Mouse (Mus musculus): ENCODE results near the gene Gh. TPM values are rescaled to one million over a fixed set of nuclear protein-coding genes. Genes with fewer than 3 reads are reported as not detected.

Gene Gh
- polyA plus RNA-seq, 1 experiment from 2014 or later, result not detected

GRCm38 (mm10) chr11:106273811-106274210 lies 27.9 kb downstream of the Gh start:
- Histone ChIP-seq H3K4me1 (ENCODE audit: insufficient read depth, low read length) (peaks cover 48% of the 10 kb centered on the region), H3K36me3 (ENCODE audit: insufficient read depth, low read length) (no peaks in the 10 kb centered on the region; the same call in 1 of the 2 replicates), H3K9me3 (ENCODE audit: low read length) (no peaks in the 10 kb centered on the region), H3K9ac (replicated peaks; ENCODE audit: low read length) (no peak overlapping the region; the same call in 1 of the 2 replicates), H3K4me3 (ENCODE audit: low read length) (no peak overlapping the region), H3K27me3 (ENCODE audit: insufficient read depth, low read length) (no peaks in the 10 kb centered on the region), H3K4me2 (replicated peaks; ENCODE audit: low read depth, low read length) (peak overlapping the region; percentile 79; the same call in 1 of the 2 replicates), H3K27ac (ENCODE audit: low read length) (peak overlapping the region; percentile 91; the same call in 1 of the 2 replicates)
- 88% methylated on average over 6 of the region's 6 CpGs for WGBS
- ATAC-seq (ENCODE audit: low FRiP score, low TSS enrichment), result no peak

- Histone ChIP-seq H3K4me2 (replicated peaks; ENCODE audit: low read depth, low read length) (peak overlapping the region; percentile 79), H3K36me3 (ENCODE audit: insufficient read depth, low read length) (no peaks in the 10 kb centered on the region; the same call in 1 of the 2 replicates), H3K27me3 (ENCODE audit: insufficient read depth, low read length) (no peaks in the 10 kb centered on the region), H3K4me1 (ENCODE audit: insufficient read depth, low read length) (peaks cover 53% of the 10 kb centered on the region), H3K27ac (ENCODE audit: low read length) (peak overlapping the region; percentile 91), H3K4me3 (ENCODE audit: low read length) (peak overlapping the region; percentile 82), H3K9me3 (ENCODE audit: low read length) (no peaks in the 10 kb centered on the region), H3K9ac (replicated peaks; ENCODE audit: low read length) (peak overlapping the region; percentile 78)
- 11% methylated on average over 16 of the region's 16 CpGs for WGBS
- peak; percentile 11; the same call in 1 of the 2 replicates for ATAC-seq (ENCODE audit: low FRiP score, low TSS enrichment)
These were observed 28.4 kb downstream of the Gh start for GRCm38 (mm10) chr11:106273311-106273684.

DNA sequence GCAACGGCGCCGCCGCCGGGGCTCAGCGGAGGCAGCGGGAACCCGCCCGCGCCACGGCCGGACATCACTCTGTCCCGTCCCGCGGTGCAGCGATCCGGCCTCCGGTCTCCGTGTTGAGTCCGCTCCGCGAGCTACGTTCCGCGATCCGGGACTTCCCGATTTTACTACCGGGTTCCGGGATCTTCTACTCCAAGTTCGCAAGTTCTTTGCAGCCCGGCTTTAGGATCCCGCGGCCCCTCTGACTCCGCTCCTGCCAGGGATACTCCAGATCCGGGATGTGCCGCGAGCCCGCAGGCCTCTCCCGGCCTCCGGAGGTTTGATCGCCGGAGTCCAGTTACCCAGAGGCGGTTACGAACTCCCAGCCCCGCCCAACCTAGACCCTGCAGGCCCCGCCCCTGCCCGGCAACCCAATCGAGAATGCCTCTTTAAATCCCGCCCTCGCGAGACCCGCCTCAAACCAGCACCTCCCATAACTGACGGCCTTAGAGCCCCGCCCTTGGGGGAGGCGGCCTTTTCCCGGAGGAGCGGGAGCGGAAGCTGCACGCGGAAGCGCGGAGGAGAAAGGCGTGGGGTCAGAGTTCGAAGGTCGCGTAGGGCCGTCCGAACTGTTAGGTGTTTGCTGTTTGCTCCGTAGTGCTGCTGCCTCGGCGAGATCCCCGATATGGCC lies 28.9 kb downstream of the Gh start, which contains the start of gene Smarcd2:
TSS of gene Smarcd2 (minus strand) at position 329 of the 667 bp plus-strand sequence.
- Histone ChIP-seq H3K4me1 (ENCODE audit: insufficient read depth, low read length) (peaks cover 58% of the 10 kb centered on the region), H3K36me3 (ENCODE audit: insufficient read depth, low read length) (no peaks in the 10 kb centered on the region; the same call in 1 of the 2 replicates), H3K9me3 (ENCODE audit: low read length) (no peaks in the 10 kb centered on the region), H3K27ac (ENCODE audit: low read length) (peak within 1 kb of the TSS; percentile 97), H3K4me2 (replicated peaks; ENCODE audit: low read depth, low read length) (peak within 1 kb of the TSS; percentile 79), H3K9ac (replicated peaks; ENCODE audit: low read length) (peak within 1 kb of the TSS; percentile 99), H3K4me3 (ENCODE audit: low read length) (peak within 1 kb of the TSS; percentile 82), H3K27me3 (ENCODE audit: insufficient read depth, low read length) (no peaks in the 10 kb centered on the region)
- ATAC-seq (ENCODE audit: low FRiP score, low TSS enrichment), result peak; percentile 93
- under 1% methylated on average over 60 of the region's 72 CpGs for WGBS

DNA sequence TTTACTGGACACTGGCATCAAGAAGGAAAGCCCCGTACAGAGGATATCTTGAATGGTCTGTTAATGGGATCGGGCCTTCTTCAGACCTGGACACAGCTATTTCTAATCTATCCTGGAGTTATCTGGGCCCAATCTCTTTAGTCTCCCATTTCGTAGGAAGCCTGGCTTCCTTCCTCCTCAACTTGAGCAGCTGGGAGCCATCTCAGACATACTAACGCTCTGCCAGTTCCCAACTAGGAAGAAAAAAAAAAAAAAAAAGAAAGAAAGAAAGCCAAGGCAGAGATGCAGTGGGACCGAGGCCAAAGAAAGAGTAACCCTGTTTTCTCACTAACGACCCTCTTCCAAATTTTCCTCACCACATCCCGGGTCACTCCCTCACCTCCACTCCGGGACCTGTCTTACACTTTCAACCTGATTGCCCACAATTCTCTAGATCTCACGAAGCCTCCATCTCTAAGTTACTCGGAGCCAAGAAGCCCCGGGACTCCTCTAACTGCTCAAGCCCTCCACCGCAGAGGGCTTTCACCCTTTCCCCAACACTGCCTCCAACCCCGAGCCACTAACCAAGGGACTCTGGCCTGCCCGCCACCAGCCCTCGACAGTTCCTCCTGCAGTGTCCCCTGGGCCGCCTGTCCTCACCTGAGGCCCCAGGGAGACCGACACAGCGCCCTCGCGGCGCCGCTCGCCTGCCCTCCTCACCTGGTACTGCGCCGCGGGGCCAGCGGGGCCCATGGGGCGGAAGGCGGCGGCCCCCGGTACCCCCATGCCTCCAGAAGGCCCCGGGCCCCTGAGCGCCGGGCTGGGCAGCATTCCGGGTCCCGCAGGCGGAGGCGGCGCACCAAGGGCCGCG lies 29.6 kb downstream of the Gh start:
- peaks cover 5% of the 10 kb centered on the region; the same call in 1 of the 2 replicates for H3K36me3 ChIP-seq (ENCODE audit: insufficient read depth, low read length)
- H3K9ac ChIP-seq (replicated peaks; ENCODE audit: low read length), result peak overlapping the region; percentile 99
- no peaks in the 10 kb centered on the region for H3K9me3 ChIP-seq (ENCODE audit: low read length)
- H3K27me3 ChIP-seq (ENCODE audit: insufficient read depth, low read length), result no peaks in the 10 kb centered on the region
- WGBS, result under 1% methylated on average over 32 of the region's 41 CpGs
- ATAC-seq (ENCODE audit: low FRiP score, low TSS enrichment), result peak; percentile 43
- peaks cover 65% of the 10 kb centered on the region for H3K4me1 ChIP-seq (ENCODE audit: insufficient read depth, low read length)
- peak overlapping the region; percentile 79 for H3K4me2 ChIP-seq (replicated peaks; ENCODE audit: low read depth, low read length)
- H3K4me3 ChIP-seq (ENCODE audit: low read length), result peak overlapping the region; percentile 82
- H3K27ac ChIP-seq (ENCODE audit: low read length), result peak overlapping the region; percentile 97

GRCm38 (mm10) chr11:106271131-106271793 lies 30.4 kb downstream of the Gh start:
- Histone ChIP-seq H3K36me3 (ENCODE audit: insufficient read depth, low read length) (peaks cover 13% of the 10 kb centered on the region), H3K9me3 (ENCODE audit: low read length) (no peaks in the 10 kb centered on the region), H3K4me1 (ENCODE audit: insufficient read depth, low read length) (peaks cover 64% of the 10 kb centered on the region), H3K27ac (ENCODE audit: low read length) (peak overlapping the region; percentile 97), H3K9ac (replicated peaks; ENCODE audit: low read length) (peak overlapping the region; percentile 99), H3K4me2 (replicated peaks; ENCODE audit: low read depth, low read length) (peak overlapping the region; percentile 79), H3K27me3 (ENCODE audit: insufficient read depth, low read length) (no peaks in the 10 kb centered on the region), H3K4me3 (ENCODE audit: low read length) (peak overlapping the region; percentile 82)
- 17% methylated on average over 5 of the region's 5 CpGs for WGBS
- no peak for ATAC-seq (ENCODE audit: low FRiP score, low TSS enrichment)

DNA sequence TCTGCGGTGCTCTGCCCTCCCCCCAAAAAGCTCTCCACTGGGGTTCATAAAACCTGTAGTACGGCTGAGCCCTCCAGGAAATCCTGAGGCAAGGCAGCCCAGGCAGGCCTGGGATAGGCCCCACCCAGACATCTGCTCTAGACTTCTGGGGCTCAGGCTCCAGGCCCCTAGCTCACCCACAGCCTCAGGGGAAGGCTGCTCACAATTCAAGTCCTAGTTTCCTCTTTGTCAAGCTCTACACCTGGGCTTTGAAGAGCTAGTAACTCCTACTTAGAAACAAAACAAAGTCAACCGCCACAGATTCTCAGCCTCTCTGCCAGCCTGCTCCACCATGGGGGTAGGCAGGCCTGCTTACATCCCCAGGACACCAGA lies 32.6 kb downstream of the Gh start:
- no peaks in the 10 kb centered on the region for H3K9me3 ChIP-seq (ENCODE audit: low read length)
- no peaks in the 10 kb centered on the region for H3K27me3 ChIP-seq (ENCODE audit: insufficient read depth, low read length)
- peaks cover 46% of the 10 kb centered on the region for H3K4me1 ChIP-seq (ENCODE audit: insufficient read depth, low read length)
- H3K9ac ChIP-seq (replicated peaks; ENCODE audit: low read length), result peak overlapping the region; percentile 40
- peaks cover 35% of the 10 kb centered on the region for H3K36me3 ChIP-seq (ENCODE audit: insufficient read depth, low read length)
- H3K4me3 ChIP-seq (ENCODE audit: low read length), result peak overlapping the region; percentile 7
- WGBS, result 12% methylated on average over 3 of the region's 3 CpGs
- ATAC-seq (ENCODE audit: low FRiP score, low TSS enrichment), result no peak
- peak overlapping the region; percentile 36 for H3K4me2 ChIP-seq (replicated peaks; ENCODE audit: low read depth, low read length)
- H3K27ac ChIP-seq (ENCODE audit: low read length), result peak overlapping the region; percentile 85

- Histone ChIP-seq H3K4me1 (ENCODE audit: insufficient read depth, low read length) (peaks cover 45% of the 10 kb centered on the region), H3K4me2 (replicated peaks; ENCODE audit: low read depth, low read length) (peak overlapping the region; percentile 36), H3K9me3 (ENCODE audit: low read length) (no peaks in the 10 kb centered on the region), H3K27ac (ENCODE audit: low read length) (peak overlapping the region; percentile 85), H3K4me3 (ENCODE audit: low read length) (peak overlapping the region; percentile 7), H3K27me3 (ENCODE audit: insufficient read depth, low read length) (no peaks in the 10 kb centered on the region), H3K9ac (replicated peaks; ENCODE audit: low read length) (peak overlapping the region; percentile 40), H3K36me3 (ENCODE audit: insufficient read depth, low read length) (peaks cover 40% of the 10 kb centered on the region)
- WGBS, result 36% methylated on average over 8 of the region's 8 CpGs
- no peak for ATAC-seq (ENCODE audit: low FRiP score, low TSS enrichment)
These were observed 33.2 kb downstream of the Gh start for GRCm38 (mm10) chr11:106268326-106269059.

DNA sequence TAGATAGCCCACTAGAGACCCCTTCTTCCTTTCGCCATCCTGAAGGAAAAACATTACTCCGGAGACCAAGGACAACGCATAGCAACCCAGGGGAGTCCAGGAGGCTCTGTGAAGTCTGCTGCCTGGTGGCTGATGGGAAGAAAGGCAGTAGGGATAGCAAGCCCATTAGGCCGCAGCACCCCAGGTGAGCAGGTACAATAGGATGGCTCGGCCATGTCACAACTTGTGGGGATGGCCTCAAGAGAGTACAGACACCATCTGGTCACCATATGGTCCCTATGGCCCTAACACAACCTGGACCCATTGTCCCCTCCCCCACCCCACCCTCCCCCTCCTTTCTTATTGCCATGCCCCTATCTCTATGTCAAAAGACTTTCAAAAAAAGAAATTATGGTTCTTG lies 33.8 kb downstream of the Gh start:
- peaks cover 42% of the 10 kb centered on the region for H3K4me1 ChIP-seq (ENCODE audit: insufficient read depth, low read length)
- no peak for ATAC-seq (ENCODE audit: low FRiP score, low TSS enrichment)
- peak overlapping the region; percentile 85 for H3K27ac ChIP-seq (ENCODE audit: low read length)
- peaks cover 46% of the 10 kb centered on the region for H3K36me3 ChIP-seq (ENCODE audit: insufficient read depth, low read length)
- no peak overlapping the region for H3K4me3 ChIP-seq (ENCODE audit: low read length)
- H3K4me2 ChIP-seq (replicated peaks; ENCODE audit: low read depth, low read length), result peak overlapping the region; percentile 36; the same call in 1 of the 2 replicates
- no peaks in the 10 kb centered on the region for H3K9me3 ChIP-seq (ENCODE audit: low read length)
- no peaks in the 10 kb centered on the region for H3K27me3 ChIP-seq (ENCODE audit: insufficient read depth, low read length)
- peak overlapping the region; percentile 44; the same call in 1 of the 2 replicates for H3K9ac ChIP-seq (replicated peaks; ENCODE audit: low read length)
- 53% methylated on average over 5 of the region's 5 CpGs for WGBS

- Histone ChIP-seq H3K4me3 (ENCODE audit: low read length) (no peak overlapping the region), H3K36me3 (ENCODE audit: insufficient read depth, low read length) (peaks cover 51% of the 10 kb centered on the region), H3K9ac (replicated peaks; ENCODE audit: low read length) (no peak overlapping the region), H3K4me2 (replicated peaks; ENCODE audit: low read depth, low read length) (no peak overlapping the region), H3K4me1 (ENCODE audit: insufficient read depth, low read length) (peaks cover 42% of the 10 kb centered on the region), H3K27ac (ENCODE audit: low read length) (peak overlapping the region; percentile 56), H3K9me3 (ENCODE audit: low read length) (no peaks in the 10 kb centered on the region), H3K27me3 (ENCODE audit: insufficient read depth, low read length) (no peaks in the 10 kb centered on the region)
- ATAC-seq (ENCODE audit: low FRiP score, low TSS enrichment), result no peak
- WGBS, result 63% methylated on average over 15 of the region's 15 CpGs
These were observed 34.3 kb downstream of the Gh start for GRCm38 (mm10) chr11:106267311-106267852.
